Mouse (Mus musculus) urinary bladder, postnatal 36 days (tissue): Measurements from ENCODE around the gene Sptan1.
"Not testable (repeated sequence)": the region's sequence is repeated elsewhere in the genome, so short reads cannot be mapped to it uniquely, and the experiment has no call there.

Experiments used
- DNase-seq, 2 experiments: peaks; one replicate each; pipeline ENCODE4 v3.0.0; 2022; ENCODE audit warnings: low spot score in 2 of 2, mixed read lengths in 1 of 2

Gene Sptan1

DNA sequence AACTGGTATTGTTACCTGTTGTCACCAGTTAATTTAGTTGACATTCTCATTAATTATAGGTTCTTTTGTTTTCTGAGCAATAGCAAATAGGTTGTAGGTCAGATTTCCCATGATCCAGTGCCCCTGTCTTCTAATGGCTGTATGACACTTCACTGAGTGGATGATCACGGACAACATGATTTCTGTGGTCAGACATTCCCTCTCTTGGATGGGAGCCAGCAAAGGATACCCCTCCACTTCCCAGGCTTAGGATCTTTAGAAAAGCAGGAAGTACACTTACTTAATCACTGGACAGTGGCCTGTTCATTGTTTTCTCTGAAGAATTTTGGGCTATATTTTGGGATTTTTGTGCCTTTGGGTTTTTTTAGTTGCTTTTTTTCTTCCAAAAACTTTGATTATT, 43.7 kb downstream of the Sptan1 start:
- DNase-seq = no peak

DNA sequence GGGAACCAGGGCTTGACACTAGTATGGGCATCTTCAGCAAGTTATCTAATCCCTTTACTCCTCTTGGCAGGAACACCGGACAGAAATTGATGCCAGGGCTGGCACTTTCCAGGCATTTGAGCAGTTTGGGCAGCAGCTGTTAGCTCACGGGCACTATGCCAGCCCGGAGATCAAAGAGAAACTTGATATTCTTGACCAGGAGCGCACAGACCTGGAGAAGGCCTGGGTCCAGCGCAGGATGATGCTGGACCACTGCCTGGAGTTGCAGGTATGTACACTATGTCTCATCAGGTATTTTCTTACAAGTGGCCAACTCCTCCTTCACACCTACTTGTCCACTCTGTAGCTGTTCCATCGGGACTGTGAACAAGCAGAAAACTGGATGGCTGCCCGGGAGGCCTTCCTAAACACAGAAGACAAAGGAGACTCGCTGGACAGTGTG, 45.5 kb downstream of the Sptan1 start:
- peak; percentile 8 to 64 for DNase-seq

DNA sequence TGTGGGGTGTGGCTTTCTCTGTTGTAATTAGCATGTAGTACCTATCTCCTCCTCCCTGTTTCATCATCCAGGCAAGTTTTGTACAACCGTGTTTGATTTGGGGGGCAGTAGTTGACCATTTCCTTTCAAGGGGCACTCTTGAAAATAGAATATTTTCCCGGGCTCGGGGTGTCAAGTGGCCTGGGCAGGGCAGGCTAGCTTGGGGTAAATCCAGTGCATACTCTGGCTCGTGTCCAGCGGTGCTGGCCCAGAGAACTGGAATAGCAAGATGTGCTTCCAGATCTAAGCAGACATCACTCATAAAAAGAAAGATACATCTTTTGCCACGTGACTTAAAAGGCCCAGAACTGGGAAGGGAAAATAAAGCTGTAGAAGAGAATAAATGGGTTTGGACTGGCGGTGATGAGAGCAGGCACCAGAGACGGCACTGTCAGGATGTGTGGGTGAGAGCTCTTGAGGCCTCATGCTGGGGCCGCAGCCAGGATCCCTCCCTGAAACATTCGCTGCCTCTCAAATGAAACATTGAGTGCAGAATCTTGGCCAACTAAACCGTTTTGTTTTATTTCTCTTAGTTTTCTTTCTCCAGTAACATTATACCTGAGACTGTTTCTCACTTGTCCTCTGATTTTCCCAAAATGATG, 49.1 kb downstream of the Sptan1 start:
- DNase-seq = peak in 1 of 2 experiments; percentile 43

DNA sequence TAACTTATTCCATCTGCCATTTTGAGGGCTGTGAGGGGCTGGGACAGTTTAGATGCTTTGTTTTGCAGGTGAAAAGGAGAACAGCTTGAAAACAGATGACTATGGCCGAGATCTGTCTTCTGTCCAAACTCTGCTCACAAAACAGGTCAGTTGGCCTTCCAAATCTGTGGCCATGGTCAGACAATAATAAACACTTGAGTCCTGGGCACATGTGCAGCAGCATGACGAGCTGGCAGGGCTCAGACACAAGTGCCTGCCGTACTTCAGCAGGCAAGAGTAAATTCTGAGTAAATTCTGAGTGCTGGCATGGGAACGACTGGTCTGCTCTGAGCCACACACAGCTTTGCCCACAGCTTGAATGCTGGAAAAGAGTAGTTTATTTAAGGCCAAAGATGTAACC, 60.1 kb downstream of the Sptan1 start:
- DNase-seq = no peak

DNA sequence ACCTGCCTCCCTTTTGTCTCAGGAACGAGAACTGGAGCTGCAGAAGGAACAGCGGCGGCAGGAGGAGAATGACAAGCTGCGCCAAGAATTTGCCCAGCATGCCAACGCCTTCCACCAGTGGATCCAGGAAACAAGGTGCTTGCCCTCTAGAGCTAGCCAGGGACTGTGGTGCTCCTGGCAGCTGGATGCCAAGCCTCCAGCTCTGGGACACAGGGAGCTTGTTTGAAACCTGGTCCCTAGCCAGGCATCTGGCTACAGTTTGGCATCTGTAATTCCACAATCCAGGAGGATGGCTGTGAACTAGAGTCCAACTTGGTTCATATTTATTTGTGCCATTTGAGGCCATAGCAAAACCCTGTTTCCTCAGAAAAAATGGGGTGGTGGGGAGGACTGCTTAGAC, 61.6 kb downstream of the Sptan1 start:
- DNase-seq = no peak

DNA sequence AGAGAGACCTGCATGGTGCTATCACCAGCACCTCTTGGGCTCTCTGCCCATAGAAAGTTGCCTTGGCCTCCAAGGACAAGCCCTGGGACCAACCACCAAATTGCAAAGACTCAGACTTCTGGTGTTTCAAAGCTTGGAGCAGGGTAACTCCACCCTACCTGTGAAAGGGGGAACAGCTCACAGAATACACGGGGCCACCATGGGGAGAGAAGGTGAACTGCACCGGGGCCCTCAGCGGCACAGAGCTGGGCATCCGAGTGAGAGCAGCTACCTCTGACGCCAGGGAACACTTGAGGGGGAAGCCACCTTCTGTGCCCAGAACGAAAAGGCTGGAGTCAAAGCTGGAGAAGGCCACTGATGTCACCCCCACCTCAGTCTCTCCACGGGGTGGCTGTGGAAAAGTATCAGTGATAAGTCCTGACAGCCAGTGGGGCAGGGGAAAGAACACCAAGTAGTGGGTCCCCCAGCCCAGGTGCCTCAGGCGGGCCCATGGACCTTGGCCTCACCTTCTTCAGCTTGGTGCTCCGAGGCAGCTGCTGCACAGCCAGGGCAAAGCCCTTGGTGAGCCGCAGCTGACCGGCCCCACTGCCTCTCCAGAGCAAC, 67.0 kb downstream of the Sptan1 start:
- no peak for DNase-seq

DNA sequence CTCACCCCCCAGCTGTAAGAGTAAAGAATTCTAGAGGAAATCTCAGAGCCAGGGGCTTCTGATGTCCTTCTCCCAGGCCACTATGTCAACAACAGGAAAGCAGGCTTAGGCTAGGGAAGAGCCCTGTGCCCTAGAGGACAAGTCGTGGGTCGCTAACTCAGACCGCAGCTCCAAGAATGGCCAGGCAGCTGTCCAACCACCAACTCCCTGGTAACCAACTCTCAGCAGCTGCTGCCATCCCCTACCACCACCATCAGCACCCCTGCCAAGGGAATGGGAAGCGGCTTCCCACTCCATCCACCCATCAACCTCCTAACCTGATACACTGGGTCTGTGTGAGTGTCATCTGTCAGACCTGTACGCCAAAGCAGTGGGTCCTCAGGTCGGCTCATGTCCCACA, 67.6 kb downstream of the Sptan1 start:
- no peak for DNase-seq

DNA sequence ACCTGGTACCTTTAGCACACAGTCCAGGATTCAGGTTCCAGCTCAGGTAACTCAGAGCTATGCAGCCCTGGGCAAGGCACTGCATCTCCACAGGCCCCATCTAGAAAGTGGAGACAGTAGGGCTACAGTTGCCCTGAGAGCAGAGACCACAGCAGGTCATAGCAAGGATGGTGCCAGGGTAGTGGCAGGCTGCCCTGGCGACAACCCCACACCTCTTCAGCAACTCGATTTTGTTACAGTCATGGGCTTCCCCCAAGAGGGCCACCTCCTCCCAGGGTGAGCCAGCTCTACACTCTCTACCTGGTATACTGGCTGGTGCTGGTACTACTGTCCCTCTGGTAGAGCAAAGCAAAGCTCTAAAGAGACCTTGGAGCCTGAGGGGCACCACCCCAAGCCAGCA, 72.4 kb downstream of the Sptan1 start:
- DNase-seq = no peak

DNA sequence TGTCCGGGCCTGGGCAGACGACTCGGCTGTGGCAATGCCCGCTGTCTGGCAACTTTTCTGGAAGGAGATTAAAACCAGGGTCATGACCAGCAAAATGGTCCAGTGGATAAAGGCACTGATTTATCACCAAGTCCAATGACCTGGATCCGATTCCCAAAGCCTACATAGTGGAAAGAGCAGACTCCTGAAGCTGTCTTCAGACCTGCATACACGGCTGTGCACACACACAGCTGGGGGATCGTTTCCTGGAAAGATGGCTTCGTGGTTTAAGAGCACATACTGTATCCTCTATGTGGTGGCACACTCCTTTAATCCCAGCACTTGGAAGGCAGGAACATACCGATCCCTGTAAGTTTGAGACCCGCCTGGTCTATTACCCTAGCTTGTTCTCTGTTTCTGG, 73.0 kb downstream of the Sptan1 start:
- DNase-seq = no peak

DNA sequence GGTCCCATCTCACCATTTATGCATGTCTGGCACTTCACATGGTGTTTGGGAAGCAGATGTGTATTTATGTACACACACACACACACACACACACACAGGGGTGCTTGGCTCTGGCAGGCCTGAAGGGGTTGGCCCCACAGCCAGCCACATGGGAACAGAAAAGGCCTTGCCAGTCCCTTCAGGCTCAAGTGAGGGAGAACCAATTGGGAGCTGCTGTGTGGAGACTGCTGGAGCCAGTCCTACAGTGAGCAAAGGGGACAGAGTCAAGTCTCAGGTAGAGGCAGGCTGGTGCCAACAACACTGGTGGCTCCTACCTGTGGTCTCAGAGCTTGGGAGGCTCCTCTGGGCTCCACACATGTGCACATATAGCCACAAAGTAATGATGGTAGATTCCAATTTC, 74.3 kb downstream of the Sptan1 start:
- no peak for DNase-seq

DNA sequence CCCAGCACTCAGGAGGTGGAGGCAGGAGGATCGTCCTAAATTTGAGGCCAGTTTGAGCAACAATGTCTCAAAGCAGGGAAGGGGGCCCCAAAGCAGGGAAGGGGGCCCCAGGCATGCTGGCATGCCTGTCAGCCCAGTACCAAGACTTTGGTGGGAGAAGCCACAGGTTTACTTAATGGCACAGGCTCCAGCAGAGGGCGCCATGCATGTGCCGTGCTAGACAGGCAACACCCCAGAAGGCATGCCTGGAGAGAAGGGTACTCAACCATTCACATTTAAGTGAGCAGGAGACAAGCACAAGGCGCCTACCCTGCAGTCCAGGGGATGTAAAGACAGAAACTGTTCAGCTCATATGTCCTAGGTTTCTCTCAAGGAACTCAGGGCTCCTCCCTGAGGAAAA, 77.1 kb downstream of the Sptan1 start:
- DNase-seq = peak; percentile 54 to 72

DNA sequence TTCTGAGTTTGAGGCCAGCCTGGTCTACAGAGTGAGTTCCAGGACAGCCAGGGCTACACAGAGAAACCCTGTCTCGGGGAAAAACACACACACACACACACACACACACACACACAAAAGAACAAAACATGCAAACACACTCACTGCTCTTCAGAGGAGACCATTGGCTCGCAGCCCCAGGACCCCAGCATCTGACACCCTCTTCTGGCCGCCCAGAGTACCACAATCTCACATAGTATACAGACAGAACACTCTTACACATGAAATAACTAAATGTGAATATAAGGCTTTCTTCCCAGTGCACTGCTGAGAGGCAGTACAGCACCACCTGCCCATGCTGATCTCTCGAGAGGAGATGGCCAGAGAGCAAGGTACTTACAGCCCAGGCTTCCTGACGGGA, 79.2 kb downstream of the Sptan1 start:
- DNase-seq = no peak

DNA sequence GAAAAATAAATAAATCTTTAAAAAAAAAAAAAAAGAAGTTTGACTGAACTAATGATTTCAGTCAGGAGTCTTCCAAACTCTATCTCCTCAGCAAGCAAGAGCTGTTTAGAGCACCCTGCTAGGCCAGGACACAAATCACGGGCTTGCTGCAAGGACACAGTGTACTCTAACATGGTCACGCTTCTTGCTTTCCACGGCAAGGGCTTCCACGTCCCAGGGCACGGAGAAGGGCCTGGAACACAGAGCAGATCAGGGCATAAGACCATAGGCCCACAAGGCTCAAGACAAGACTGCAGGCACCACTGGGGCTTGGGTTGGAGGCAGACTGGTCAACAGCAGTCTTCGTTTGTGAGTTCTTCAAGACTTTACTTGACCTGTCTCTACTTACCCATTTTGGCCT, 81.8 kb downstream of the Sptan1 start:
- no peak for DNase-seq

DNA sequence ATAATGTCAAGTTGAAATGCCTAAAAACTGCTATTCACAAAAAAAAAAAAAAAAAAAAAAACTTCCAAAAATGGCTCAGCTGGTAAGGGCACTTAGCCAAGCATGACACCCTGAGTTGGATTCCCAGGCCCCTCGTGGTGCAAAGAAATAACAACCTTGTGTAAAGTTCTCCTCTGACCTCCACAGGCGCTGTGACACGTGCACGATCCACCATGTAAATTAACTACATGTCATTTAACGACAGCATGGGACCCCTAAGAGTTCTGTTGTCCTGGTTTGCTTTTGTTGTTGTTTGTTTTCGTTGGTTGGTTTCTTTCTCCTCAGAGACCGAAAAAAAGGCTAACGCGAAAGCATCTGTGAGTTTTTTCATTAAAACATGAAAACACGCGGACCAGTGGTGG, 82.7 kb downstream of the Sptan1 start:
- no peak for DNase-seq

DNA sequence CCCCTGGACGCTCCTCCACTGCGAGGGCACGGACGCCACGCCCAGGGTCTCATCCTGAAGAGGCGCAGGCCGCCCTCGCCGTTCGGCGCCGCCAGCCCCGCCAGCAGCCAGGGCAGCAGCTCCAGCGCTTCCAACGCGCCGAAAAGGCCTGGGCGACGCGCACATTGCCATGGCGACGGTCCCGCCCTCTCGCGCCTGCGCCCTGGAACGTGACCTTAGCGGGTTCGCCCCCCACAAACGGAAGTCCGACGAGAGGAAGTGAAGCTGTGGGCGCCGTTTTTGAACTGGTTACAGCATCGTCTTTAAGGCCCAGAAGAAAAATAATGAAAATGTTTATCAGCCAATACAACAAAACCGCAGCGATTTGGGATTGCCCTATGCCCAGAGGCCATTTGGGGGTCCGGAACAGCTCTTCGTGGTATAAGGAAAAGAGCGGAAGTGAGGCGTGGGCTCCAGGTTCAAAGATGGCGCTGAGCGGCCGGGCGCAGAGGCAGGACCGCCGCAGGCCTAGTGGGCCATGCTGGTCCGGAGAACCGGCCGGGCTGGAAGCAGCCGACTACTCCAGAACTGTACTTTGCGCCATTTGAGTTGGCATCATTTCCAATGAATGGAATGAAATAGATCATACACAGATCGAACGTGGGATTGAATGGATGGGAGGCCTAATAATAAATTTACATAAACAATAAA, 83.5 kb downstream of the Sptan1 start, which contains the start of gene Wdr34:
Wdr34 (minus strand) TSS at position 183 of the 690 bp plus-strand sequence.
- peak; percentile 97 for DNase-seq

DNA sequence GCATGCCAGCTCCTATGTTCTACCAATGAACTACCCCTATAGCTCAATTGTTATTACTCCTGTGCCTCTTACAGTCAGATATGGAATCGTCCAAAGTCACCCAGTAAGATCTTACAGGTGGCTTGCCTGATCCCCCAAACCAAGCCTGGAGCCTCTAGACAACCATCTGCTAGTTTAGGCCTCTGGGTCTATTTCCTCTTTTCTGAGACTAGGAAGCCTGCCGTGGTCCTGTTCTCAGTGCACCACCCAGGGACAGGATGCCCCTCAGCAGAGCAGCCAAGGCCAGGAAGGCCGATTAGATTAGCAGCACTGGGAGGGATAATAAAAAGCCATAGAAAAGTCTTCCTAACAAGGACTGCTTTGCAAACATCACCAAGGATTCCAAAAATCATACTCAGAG, 84.5 kb downstream of the Sptan1 start:
- DNase-seq = no peak

DNA sequence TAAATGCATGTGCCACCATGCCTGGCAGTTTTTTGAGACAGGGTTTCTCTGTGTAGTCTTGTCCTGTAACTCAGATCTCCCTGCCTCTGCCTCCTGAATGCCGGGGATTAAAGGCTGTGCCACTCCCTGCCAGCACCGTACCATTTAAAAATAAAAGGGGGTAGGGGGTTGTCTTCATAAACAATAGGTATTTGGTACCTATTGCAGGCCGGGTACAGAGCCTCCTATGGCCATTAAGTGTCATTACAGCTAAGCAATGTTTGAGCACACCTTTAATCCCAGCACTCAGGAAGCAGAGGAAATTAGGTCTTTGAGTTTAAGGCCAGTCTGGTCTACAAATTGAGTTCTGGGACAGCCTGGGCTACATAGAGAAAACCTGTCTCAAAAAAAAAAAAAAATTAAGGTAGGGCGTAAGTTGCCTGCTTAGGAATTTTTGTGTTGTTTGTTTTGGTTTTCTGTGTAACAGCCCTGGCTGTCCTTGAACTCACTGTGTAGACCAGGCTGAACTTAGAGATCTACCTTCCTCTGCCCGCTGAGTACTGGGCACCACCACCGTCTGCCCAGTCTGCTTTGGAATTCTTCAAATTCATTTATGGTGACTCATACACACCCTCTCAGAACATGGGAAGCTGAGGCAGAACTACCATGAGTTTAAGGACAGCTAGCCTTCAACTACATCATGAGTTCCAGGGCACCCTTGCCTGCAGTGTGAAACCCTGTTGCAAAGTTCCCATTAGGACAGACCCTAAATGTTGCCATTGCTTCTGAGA, 86.8 kb downstream of the Sptan1 start:
- DNase-seq = no peak

DNA sequence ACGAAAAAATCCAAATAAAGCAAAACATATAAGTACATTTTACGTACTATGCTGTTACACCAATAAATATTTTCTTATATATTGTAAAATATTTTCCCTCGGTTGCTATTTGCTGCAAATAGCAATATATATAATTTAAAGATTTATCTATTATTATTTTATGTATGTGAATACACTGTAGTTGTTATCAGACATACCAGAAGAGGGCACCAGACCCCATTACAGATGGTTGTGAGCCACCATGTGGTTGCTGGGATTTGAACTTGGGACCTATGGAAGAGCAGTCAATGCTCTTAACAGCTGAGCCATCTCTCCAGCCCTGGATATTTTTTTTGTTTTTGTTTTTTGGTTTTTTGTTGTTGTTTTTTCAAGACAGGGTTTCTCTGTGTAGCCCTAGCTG, 90.0 kb downstream of the Sptan1 start:
- not testable (repeated sequence) for DNase-seq

DNA sequence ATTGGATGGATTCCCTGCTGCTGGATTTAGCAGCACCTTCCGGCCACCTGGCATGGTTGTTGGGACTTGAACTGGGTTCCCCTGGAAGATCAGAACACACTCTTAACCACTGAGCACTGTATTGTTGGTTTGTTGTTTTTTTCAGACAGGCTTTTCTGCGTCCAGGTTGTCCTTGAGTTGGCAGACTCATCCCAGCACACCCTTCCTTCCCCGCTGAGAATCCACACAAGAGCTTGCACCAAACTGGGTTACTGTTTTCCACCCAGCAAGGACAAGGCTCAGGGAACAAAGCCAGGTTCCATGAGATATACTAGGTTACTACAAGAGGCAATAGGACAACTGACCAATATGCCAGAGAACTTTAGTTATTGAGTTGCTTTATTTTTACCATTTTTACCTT, 91.4 kb downstream of the Sptan1 start:
- DNase-seq = no peak

DNA sequence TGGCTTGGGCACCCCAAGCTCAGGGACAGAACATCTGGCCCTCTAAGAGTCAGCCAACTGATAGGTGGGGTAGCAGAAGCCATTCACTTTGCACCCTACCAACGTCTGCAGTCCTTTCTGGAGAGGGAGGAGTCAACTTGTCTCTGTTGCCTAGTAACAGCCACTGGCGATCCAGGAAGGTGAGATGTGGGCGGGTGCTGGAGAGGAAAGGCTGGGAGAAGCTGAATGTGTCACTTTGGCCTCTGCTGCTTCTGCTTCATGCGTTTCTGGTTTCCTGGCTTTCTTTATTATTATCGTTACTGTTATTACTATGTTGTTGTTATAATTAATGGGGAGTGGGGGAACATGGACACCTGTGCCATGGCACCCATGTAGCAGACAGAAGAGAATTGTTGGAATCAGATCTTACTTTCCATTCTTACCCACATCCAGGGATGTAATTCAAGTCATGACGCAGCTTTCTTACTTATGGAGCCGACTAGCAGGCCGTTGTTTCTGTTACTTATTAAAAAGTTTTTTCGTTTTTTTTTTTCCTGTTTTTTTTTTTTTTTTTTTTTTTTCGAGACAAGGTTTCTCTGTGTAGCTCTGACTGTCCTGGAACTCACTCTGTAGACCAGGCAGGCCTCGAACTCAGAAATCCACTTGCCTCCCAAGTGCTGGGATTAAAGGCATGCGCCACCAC, 92.0 kb downstream of the Sptan1 start, which contains the start of gene Set:
Set (plus strand) TSS at position 156 of the 682 bp plus-strand sequence.
- DNase-seq = no peak

DNA sequence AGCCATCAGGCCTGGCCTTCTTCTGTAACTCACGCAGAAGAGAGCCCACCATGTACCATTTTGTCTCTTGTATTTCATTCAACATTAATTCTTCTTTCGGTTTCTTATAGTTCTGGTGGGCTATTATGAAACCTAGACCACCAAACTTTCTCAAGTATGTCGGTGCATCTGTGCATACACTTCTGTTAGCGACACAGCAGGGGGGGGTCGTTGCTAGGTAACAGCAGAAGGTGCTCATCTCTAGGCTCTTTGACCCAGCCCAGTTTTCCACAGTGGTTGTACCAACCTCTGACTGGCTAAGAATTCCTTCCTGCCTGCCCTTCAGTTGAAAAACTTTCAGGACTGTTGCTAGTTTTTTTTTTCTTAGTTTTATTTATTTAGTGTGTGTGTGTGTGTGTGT, 93.1 kb downstream of the Sptan1 start:
- DNase-seq = no peak
